Mouse (Mus musculus): ENCODE measurements around the gene Ptpro.

Gene Ptpro

DNA sequence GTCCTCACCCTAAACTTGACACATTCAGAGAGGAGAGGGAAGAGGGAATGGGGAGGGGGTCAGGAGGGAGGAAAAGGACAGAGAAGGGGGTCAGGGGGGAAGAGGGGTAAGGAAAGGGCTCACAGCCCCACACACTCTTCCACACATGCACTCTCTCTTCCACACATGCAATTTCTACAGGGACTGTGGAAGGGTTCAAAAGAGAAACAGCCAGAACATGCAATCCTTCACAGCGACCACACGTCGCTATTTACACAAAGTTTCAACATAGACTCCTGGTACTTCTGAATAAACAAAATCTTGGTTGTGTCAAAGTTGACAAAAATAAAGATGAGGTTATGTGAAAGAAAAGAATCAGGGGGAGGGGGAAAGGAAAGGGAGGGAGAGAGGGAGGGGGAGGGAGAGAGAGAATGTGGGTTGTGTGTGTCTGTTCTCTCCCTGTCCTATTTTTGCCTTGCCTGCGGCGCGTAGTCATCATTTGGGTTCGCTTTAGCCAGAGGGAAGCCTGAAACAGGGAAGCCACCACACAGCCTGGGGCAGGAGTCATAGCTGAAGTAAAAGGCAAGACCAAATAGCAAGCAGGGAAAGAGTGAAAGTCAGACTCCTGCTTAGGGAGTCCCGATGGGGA lies 245.2 kb downstream of the Ptpro start:
- DNase-seq (ENCODE audit: low spot score in 2 of 2), result no peak

DNA sequence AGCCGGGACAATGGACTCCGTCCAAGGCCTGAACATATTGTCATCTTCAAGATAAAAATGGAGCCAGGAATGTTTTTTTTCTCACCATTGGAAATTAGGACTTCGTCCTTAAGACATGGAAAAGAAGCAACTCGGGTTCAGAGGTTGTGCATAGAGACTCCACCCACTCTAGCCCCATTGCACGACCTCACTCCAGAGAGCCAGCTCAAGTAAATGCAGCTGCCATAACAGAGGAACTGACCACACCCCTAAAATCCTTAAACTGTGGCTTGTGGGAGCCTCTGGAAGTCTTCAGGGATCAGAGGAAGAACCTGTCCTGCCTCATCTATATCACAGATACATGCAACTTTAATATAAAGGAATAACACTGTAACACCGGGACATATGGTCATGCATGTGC lies 246.7 kb downstream of the Ptpro start:
- no peak for DNase-seq (ENCODE audit: low spot score in 2 of 2)

DNA sequence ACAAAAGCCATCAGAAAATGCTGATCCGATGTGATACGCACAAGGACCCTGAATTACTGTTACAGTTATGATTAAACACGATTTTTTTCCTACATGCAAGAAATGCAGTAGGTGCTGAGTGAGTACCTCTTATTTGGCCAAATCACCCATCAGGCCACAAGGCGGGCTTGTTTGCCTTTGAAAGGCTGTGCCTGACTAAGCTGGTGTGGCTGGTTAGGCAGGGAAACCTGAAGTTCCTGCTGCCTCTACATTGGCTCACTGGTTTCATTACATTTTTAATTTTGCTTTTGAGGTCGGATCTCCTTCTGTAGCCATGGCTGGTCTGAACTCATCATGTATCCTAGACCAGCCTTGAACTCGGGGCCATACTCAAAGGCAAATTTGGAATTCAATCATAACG lies 250.9 kb downstream of the Ptpro start:
- DNase-seq (ENCODE audit: low spot score in 2 of 2), result no peak

DNA sequence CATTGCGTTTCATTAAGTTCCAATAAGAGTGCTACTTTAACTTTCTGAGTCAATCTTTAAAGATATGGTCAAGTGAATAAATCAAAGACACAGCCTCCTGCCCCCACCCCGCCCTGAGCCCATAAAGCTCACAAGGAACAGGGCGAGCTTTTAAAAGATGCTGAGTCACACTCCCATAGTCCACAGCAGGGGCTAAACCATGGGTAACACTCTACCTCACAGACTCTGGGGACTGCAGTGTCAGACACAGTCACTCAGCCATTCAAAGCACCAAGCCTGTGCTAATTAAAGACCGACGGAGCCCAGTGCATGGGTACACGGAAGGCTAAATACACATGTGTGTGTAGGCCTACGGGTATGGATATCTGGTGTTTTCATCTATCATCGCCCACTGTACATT lies 251.3 kb downstream of the Ptpro start:
- no peak for DNase-seq (ENCODE audit: low spot score in 2 of 2)

DNA sequence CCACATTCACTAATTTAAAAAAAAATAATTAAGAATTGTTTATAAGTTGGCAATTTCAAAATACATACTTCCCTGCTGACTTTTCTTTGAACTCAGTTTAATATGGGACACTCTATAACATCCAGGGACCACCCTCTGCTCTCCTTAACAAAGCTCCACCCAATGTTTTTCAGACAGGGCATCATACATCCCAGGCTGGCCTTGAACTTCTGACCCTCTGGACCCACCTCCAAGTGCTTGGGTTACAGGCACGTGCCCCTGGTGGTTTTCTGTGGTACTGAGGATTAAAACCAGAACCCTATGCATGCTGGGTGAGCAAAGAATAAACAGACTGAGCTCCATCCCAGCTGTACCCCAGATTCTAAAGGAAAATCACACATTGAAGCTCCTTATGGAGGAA lies 251.9 kb downstream of the Ptpro start:
- DNase-seq (ENCODE audit: low spot score in 2 of 2), result no peak

DNA sequence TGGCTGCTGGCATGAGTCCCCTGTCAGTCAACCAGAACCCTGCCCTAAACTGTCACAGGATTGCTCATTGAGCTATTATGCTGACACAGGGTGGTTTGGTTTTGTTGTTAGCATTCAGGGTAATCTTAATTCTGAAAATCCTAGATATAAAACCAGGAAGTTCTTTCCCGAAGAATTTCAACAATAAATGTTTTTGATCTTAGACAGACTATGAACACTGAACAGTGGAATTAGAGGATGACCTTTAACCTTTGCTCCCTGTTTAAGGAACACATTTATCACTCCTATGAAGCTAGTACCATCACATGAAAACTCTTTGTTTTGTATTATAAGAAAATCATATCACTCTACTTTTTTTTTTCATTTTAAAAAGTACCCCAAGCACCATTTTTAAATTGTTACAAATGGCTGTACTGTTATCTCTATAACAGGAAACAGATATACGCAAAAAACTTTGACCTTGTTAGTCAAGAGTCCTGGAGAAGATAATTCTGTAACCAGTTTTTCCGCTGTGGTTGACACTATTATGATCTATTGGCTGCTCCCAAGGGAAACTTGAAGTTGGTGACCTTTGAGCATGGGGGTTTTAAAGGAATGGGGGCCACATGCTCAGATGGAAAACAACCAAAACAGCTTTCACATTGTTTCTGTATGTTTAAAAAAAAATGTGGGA lies 253.6 kb downstream of the Ptpro start:
- DNase-seq (ENCODE audit: low spot score in 2 of 2), result no peak

DNA sequence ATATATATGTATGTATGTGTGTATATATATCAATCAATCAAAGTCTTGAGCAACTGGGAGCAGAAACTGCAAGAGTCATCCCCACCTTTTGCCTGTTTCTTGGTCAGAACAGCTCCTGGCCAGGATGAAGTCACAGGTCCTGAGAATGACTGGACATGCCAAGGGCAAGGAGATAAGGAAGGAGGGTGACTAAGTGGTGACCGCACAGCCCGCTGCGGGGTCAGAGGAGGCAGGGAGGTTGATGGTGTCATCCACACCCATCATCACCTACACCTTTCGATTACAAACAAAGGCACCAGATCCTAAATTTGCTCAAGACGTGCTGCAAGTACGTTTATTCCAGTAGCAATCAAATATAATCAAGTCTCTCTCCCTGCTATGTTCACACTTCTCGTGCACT lies 254.4 kb downstream of the Ptpro start:
- DNase-seq (ENCODE audit: low spot score in 2 of 2), result no peak

DNA sequence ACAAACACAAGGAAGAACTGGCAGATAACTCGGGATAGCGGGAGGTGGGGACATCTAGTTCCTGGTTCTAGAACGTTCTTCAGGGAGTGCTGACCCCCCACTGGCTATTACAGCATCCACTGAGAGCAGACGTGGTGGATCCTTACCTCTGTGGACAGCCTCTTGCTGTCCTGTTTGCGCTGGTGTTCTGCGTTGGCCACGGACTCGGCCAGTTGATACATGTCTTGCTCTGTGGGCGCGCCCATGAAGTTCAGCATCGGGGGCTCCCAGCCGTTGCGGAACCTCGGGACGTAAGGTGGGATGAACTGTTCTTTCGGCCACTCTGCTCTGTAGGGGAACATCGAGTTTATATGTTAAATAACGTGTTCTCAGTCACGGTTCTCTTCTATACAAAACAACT lies 256.8 kb downstream of the Ptpro start:
- DNase-seq (ENCODE audit: low spot score in 2 of 2), result no peak

DNA sequence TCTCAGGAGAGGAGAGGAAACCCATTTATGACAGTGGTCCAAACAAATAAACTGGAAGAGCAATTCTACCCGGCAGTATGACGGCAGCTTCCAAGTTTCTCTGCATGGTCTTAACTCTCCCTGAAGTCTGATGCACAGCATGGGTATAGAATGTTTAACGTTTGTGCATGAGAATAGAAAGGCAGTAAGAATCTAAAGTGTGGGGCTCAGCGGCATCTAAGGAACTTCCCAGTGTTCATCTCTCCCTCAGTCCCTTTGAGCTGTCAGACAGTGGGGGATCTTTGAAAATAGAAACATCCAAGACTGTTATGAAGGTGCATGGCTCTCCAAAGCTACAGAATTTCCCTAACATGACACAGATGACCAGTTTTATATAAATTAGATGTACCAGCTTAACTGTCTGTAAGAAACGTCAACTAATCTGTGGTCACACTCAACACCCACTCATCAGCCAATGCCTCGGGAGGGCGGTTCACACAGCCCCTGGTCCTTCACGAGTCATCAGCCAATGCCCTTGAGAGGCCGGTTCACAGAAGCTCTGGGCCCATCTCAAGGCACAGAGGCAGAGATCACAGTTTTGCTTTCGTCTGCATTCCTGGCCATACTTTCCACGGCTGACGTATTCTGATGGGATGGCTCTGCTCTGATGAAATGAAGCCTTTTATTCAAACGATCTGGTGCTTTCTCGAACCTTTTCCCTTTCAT lies 257.4 kb downstream of the Ptpro start:
- no peak for DNase-seq (ENCODE audit: low spot score in 2 of 2)

DNA sequence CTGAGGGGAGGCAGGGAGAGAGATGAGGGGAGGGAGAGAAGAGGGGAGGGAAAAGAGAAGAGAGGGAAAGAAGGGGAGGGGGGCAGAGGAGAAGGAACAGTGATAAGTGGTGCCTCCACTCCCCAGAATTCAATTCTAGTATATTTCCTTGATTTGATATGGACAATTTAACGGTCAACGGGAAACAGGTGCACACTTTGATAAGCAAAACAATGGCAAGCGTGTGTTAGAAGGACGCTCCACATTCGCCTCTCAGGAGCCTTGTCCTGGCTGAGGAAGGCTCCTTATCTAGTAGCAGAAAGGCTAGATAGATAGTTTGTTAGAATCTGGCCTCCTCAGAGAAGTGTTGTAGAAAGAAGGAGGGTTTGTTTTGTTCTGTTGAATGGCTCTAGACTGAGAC lies 260.6 kb downstream of the Ptpro start:
- DNase-seq (ENCODE audit: low spot score in 2 of 2), result no peak

All from frontal cortex, postnatal 14 days (tissue).